In the genomic region with DNA sequence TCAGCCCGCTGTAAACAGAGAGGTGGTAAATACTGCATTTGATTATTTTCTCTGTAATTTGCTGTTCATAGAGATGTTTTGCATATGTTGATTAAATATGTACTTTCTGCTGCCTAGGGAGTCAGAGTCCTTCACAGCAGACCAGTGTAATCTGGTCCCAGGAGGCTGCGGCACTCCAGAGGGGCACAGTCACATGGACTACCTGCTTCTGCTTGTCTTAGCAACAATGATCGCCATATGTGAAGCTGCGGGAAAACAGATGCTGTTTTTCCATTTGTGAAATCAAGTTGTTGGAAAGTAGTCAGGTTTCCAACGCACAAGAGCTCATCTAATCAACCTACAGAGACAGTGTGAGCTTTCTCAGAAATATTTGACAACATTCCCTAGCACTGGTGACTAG, we compare ENCODE assay signal across 30 mouse cellular contexts.
DNase-seq lines count a peak whose midpoint lies in the region; ATAC-seq and TF ChIP-seq lines count a peak whose summit lies in the region.
"Had no signal": no experiment of that assay in that cellular context is flagged by ENCODE, and none has a peak within 500 bp of the region (broad histone marks: within the 10 kb centered on the region; RNA-seq: fewer than 3 reads in every experiment).

No protein-coding gene starts in this region.

- TF ChIP-seq CTCF in brain, embryonic 14.5 days (IDR thresholded peaks at IDR 0.05; ENCODE audit: borderline replicate concordance, extremely low read depth, insufficient read depth, insufficient read length): no peak

- H3K27ac ChIP-seq in forebrain, embryonic 14.5 days (ENCODE audit: low read depth, low read length): no peak overlapping the region; the same call in 1 of the 2 replicates
- no peak overlapping the region for H3K27ac ChIP-seq in forebrain, embryonic 11.5 days (ENCODE audit: low read depth, low read length)
- H3K27ac ChIP-seq: embryonic facial prominence, embryonic 12.5 days; limb, embryonic 12.5 days; neural tube, embryonic 15.5 days had no signal

- DNase-seq in forebrain, embryonic 14.5 days (ENCODE audit: low spot score): peak; percentile 72
- DNase-seq in forebrain, embryonic 11.5 days (ENCODE audit: low spot score): no peak
- DNase-seq in layer of hippocampus, adult 18-20 months (ENCODE audit: low spot score in 2 of 2): peak; percentile 44 to 70
- DNase-seq in layer of hippocampus, postnatal 14 days (ENCODE audit: low spot score in 2 of 2): no peak
- DNase-seq in brain, embryonic 14.5 days (ENCODE audit: low read depth): peak; percentile 83
- peak; percentile 25 to 60 for DNase-seq in layer of hippocampus, adult 8-10 months (ENCODE audit: low spot score in 2 of 2)
- no peak for DNase-seq in embryo, embryonic 9.5 days (ENCODE audit: extremely low spot score)
- DNase-seq: adrenal gland, adult 2 months; B cell, adult 2 months; cerebellum, adult 2 months; gastrocnemius, postnatal 25 days; heart, adult 18-20 months; heart, postnatal 10 days; kidney, postnatal 25 days; lung, adult 18-20 months; lung, postnatal 10 days; right cerebral cortex, adult 18-20 months; spleen, adult 18-20 months; thymus, postnatal 14 days had no signal

- peak; percentile 85 for ATAC-seq in forebrain, embryonic 14.5 days
- ATAC-seq in forebrain, embryonic 11.5 days (replicated peaks; ENCODE audit: low FRiP score): no peak
- ATAC-seq: intestine, postnatal 0 days; Patski had no signal

- H3K4me3 ChIP-seq in forebrain, embryonic 14.5 days (ENCODE audit: low read depth, low read length): no peak overlapping the region
- no peak overlapping the region for H3K4me3 ChIP-seq in forebrain, embryonic 11.5 days (ENCODE audit: low read depth, low read length)
- H3K4me3 ChIP-seq: embryonic facial prominence, embryonic 12.5 days; erythroblast, embryonic 14.5 days; heart, embryonic 12.5 days; limb, embryonic 12.5 days; neural tube, embryonic 15.5 days had no signal

- TF ChIP-seq POLR2A in brain, embryonic 14.5 days (IDR thresholded peaks at IDR 0.05; ENCODE audit: borderline replicate concordance, extremely low read depth, insufficient read depth, insufficient read length, poor library complexity, severe bottlenecking): no peak

- WGBS in forebrain, embryonic 14.5 days: 66% methylated on average over 5 of the region's 5 CpGs
- 86% methylated on average over 5 of the region's 5 CpGs for WGBS in forebrain, embryonic 11.5 days

- H3K9ac ChIP-seq in forebrain, embryonic 14.5 days (ENCODE audit: low read length): no peak overlapping the region
- no peak overlapping the region for H3K9ac ChIP-seq in forebrain, embryonic 11.5 days (ENCODE audit: low read length)
- H3K9ac ChIP-seq: embryonic facial prominence, embryonic 12.5 days; heart, embryonic 12.5 days; limb, embryonic 12.5 days; neural tube, embryonic 15.5 days had no signal

- no peaks in the 10 kb centered on the region for H3K9me3 ChIP-seq in forebrain, embryonic 14.5 days (replicated peaks; ENCODE audit: control insufficient read depth, low read length)
- no peaks in the 10 kb centered on the region for H3K9me3 ChIP-seq in forebrain, embryonic 11.5 days (ENCODE audit: control insufficient read depth, low read length)
- H3K9me3 ChIP-seq: embryonic facial prominence, embryonic 12.5 days; G1E; heart, embryonic 12.5 days; limb, embryonic 12.5 days; neural tube, embryonic 15.5 days had no signal

- no peaks in the 10 kb centered on the region for H3K4me1 ChIP-seq in forebrain, embryonic 14.5 days (ENCODE audit: control insufficient read depth, insufficient read depth, low read length)
- H3K4me1 ChIP-seq in forebrain, embryonic 11.5 days (replicated peaks; ENCODE audit: control insufficient read depth, insufficient read depth, low read length): no peaks in the 10 kb centered on the region
- H3K4me1 ChIP-seq: embryonic facial prominence, embryonic 12.5 days; heart, embryonic 12.5 days; limb, embryonic 12.5 days; neural tube, embryonic 15.5 days had no signal

- H3K27me3 ChIP-seq in forebrain, embryonic 14.5 days (replicated peaks; ENCODE audit: control insufficient read depth, insufficient read depth, low read length): no peaks in the 10 kb centered on the region
- H3K27me3 ChIP-seq in forebrain, embryonic 11.5 days (ENCODE audit: control insufficient read depth, insufficient read depth, low read length): no peaks in the 10 kb centered on the region
- H3K27me3 ChIP-seq: CH12.LX; embryonic facial prominence, embryonic 12.5 days; heart, embryonic 12.5 days; limb, embryonic 12.5 days; neural tube, embryonic 15.5 days had no signal

- no peak overlapping the region for H3K4me2 ChIP-seq in forebrain, embryonic 14.5 days (ENCODE audit: low read length)
- no peak overlapping the region for H3K4me2 ChIP-seq in forebrain, embryonic 11.5 days (ENCODE audit: low read depth, low read length, severe bottlenecking)
- H3K4me2 ChIP-seq: embryonic facial prominence, embryonic 12.5 days; heart, embryonic 12.5 days; limb, embryonic 12.5 days; liver, embryonic 11.5 days; midbrain, embryonic 11.5 days; neural tube, embryonic 15.5 days had no signal

- H3K36me3 ChIP-seq in forebrain, embryonic 14.5 days (ENCODE audit: control insufficient read depth, insufficient read depth, low read length): no peaks in the 10 kb centered on the region
- H3K36me3 ChIP-seq in forebrain, embryonic 11.5 days (ENCODE audit: control insufficient read depth, insufficient read depth, low read length): no peaks in the 10 kb centered on the region
- H3K36me3 ChIP-seq: embryonic facial prominence, embryonic 12.5 days; G1E; heart, embryonic 12.5 days; limb, embryonic 12.5 days; neural tube, embryonic 15.5 days had no signal

Comparison
In these comparisons a context has a peak if more than half of its experiments do, and no peak if none do; other contexts are left out.
1. DNase-seq: peak in forebrain, embryonic 14.5 days (single experiment), layer of hippocampus, adult 18-20 months (2 of 2), brain, embryonic 14.5 days (single experiment) and layer of hippocampus, adult 8-10 months (2 of 2); none in forebrain, embryonic 11.5 days (single experiment), layer of hippocampus, postnatal 14 days (0 of 2) and embryo, embryonic 9.5 days (single experiment).